Mouse (Mus musculus) ovary, postnatal 14 days (tissue): ENCODE data around the gene Tns3.

ENCODE experiments used
- DNase-seq: peaks from one replicate; pipeline ENCODE4 v3.0.0; 2022; ENCODE audit warnings: low spot score

Tns3 gene

GRCm38 (mm10) chr11:8523344-8524126 lies 140.8 kb downstream of the Tns3 start:
- peak; percentile 78 for DNase-seq

DNA sequence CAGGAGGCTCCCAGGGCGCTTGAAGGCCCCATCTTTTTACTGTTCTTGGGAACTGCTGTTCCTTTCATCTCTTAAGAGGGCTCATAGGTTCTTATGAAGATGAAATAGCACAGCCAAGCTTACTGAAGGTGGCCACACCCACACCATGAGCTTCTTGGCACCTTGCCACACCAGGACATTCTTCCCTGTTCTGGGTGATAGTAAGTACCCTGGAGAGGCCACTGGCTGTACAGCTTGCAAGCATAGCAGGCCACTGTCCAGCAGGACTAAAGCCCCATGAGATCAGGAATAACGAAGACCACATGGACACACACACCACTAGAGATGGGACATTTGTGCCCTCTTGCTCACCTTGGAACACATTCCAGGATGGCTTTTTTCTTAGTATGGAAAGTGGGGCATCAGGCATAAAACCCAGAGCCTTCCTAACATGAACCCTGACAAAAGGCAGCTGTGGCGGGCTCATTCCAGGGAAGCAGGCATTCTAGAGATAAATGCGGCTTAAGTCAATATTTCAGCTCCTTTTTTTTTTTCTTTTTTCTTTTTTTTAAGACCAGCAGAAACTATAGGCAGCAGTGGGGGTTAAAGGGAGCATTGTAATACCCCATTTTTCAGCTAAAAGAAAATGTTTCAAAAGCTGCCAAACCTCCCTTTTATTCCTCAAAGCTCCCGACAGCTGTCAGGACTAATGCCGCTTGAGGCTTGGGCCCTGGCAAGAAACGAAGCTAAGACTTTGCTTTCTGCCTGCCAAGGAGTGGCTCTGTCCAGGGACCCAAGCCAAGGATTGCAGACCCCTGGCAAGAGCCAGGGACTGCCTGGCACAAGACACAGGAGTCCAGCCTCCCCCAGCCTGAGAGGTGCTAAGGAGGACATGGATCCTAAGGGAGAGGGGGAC lies 150.7 kb downstream of the Tns3 start:
- DNase-seq: peak; percentile 42

- no peak for DNase-seq
Observed at GRCm38 (mm10) chr11:8510294-8510693, 154.0 kb downstream of the Tns3 start.

DNA sequence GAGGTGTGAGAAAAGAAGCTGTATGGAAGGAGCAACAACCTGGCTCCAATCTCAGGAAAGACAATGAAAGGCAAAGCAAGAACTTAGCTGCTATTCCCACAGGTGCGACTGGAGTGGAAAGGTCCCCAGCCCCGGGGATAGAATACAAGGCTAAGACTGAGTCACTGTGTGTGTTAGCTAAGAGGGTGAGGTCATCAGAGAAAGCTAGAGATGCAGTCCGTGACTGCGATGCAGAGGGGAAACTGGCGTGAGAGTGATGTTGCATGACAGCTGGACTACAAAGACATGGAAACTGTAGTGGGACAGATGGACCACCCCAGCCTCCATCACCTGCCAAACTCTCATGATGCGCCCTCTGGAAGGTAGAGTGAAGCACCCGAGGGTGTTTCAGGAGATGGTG lies 154.7 kb downstream of the Tns3 start:
- no peak for DNase-seq

DNA sequence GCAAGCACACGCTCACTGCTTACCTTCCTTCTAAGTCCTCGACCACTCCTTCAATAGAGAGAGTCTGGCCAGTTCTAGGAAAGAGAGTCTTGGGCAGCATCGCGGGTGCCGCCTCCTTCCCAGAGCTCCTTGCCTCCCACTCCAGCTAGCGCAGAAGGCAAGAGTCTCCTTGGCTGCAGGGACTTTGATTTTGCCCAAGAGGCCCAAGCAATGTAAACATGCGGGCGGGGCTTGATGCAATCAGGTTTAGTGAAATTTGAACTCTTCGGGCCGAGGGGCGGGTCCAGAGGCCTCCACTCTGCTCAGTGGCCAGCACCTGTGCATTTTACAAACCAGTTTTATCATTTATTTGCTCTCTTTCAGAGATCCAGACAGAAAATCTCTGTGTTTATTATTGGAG lies 160.6 kb downstream of the Tns3 start:
- peak; percentile 24 for DNase-seq

DNA sequence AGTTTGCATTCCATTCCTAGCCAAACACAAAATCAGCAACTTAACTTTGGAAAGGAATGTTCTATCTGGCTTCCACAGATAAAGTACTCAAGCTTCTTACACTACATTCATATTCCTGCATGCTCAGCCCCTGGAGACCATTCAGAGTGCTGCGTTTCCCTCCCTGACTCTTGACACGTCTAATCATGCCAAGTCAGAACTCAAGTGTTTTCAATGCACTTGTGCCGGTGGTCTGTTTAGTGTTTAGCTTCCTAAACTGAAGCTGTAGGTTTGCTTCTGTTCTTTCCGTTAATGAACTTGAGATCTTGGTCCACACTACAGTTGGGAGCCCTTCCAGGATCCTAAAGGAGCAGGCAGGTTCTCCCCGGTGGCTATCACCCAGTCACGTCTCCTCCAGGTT lies 163.5 kb downstream of the Tns3 start:
- no peak for DNase-seq

DNA sequence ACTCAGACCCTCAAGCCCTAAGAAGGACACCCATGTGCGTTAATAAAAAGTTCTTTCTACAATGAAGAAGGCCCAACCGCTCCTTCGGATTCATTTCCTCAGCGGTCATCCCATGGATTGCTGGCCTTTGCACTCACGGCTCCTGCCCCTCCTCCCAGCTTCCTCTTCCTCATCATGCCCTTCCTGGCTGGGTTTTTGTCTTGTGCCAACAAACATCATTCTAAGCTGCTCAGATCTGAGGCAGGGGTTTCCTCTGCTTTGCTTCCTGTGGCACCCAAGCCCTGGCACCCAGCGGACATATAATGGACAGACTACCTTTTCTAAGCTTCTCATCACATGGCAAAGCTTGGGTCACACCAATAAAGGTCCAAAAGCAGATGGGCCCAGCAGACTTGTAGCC lies 167.2 kb downstream of the Tns3 start:
- DNase-seq: no peak

DNA sequence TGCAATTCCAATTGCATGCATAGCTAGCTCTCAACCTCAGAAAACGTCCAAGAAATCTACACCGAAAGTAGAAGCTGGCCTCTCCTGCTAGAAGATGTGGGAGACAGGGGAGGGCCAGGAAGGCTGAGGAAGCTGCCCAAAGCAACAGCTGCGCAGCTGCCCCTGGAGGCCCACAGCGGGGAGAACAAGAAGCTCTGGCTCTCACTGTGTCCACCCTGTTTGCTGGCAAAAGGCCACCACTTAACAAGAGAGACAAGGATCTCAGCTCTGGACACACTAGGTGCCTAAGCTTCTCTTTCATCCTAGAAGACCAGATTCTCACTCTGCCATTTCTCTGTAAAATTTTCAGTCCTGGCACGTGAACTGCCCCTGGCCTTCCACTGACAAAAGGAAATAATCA lies 167.6 kb downstream of the Tns3 start:
- peak; percentile 46 for DNase-seq

- no peak for DNase-seq
Observed at GRCm38 (mm10) chr11:8495801-8496200, 168.5 kb downstream of the Tns3 start.

DNA sequence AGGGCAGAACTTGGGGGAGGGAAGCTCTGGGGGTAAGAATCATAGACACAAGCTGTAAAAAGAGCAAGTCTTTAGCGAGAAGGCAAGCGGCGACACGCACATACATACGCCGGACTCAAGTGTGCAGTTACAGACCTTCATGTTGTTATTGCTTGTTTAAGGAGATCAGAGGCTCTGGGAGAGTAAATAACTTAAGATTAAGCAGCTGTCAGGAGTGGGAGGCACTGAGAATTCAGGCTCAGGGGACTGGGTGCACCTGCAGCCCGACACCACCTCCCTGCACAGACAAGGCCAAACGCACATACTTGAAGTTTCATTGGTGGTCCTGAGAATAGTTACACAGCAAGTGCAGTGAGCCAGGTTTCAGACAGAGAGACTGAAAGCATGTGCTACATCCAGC lies 169.3 kb downstream of the Tns3 start:
- DNase-seq: no peak

DNA sequence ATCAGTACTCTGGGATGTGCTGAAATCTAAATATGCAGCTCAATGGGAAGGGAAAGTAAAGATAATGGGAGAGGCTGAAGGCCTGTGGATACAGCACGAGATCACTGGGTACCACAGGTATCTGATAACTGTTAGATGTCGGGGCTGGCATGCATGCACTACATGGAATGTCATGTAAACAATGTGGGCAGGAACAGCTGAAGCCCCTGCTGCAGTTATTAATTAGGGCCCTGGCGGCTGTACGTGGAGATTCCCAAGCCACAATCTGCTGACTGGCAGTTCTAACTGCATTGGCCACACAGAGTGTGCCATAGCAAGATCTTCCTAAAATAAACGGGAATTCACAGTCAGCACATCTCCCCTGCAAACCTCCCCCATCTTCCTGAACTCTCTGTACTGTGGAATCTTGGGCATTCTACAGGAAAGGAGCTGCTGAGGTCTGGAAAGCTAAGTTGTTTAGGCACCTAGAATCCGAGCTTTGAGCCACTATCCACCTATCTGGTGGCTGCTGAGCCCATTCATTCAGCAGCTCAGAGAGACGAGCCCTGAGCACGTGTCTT lies 170.3 kb downstream of the Tns3 start:
- DNase-seq: no peak

- DNase-seq: no peak
Observed at GRCm38 (mm10) chr11:8492332-8492731, 172.0 kb downstream of the Tns3 start.

- DNase-seq: no peak
Observed at GRCm38 (mm10) chr11:8488248-8488647, 176.1 kb downstream of the Tns3 start.

DNA sequence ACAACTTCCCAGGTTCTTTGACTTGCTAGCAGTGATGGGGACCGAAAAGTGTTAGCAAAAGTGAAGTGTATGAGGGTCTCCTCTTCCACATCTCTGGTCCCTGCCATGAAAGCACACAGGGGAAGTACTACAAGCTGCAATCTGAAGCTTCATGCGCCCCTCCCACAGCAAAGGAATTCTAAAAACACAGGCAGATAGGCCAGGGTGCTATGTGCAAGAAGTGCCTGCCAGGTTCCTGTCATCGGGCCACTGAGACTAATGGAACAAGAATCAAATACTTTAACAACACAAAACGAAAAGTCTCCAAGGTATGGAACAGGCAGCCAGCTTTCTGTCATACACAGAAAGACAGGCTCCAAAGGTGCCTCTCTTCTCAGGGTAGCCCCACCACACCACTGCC lies 177.8 kb downstream of the Tns3 start:
- no peak for DNase-seq

DNA sequence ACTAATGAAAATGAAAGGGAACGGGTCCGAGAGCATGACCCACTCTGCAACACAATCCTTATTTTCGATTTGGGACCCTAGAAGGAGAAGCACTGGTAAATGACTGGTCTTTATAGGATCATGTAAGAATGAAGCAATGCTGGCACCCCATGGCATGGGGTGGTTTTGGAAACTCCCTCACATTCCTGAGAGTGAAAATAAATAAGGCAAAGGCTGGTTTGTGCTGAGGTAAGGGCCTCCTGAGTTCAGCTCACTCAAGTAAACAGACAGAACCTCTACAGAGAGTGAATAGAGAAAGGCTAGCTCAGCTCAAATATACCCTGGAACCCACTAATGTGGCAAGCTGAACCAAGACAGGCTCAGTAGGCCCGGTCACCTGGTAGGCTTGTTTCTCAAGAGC lies 179.8 kb downstream of the Tns3 start:
- no peak for DNase-seq

- DNase-seq: no peak
Observed at GRCm38 (mm10) chr11:8482721-8483120, 181.6 kb downstream of the Tns3 start.

DNA sequence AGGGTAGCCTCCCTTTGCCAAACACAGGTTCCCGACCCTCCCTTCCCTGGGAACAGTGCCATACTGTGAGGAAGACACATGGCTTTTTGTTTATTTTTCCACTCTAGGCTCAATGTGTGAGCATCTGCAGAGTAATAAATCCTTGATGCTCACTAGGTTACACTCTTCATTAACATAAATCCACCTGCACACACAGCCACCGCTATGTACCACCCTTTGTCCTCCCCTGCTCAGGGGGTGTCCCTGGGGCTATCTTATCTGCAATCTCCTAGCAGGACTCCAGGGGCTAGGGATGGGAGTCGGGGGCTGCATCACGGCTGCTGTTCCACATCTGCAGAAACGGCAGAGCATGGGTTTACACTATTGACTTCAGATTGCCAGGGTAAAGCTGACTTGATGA lies 182.4 kb downstream of the Tns3 start:
- DNase-seq: no peak

DNA sequence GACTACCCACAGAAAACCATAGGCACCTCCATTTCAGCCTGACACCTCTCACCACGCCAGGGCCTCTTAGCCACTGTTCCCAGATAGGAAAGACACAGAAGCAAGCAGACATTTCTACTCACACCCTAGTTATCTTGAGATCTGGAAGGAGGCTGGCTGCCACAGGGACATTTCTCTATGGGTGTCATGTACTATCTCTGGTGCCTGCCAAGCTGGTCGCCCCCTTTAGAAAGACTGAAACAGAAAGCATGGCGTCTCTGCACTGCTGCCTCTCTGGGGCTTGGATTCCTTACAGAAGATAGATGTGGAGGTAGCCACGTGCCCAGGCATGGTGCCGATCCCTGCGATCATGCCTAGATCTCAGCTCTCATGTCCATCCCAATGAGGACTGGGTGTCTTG lies 182.8 kb downstream of the Tns3 start:
- no peak for DNase-seq

GRCm38 (mm10) chr11:8479858-8480257 lies 184.5 kb downstream of the Tns3 start:
- DNase-seq: no peak

DNA sequence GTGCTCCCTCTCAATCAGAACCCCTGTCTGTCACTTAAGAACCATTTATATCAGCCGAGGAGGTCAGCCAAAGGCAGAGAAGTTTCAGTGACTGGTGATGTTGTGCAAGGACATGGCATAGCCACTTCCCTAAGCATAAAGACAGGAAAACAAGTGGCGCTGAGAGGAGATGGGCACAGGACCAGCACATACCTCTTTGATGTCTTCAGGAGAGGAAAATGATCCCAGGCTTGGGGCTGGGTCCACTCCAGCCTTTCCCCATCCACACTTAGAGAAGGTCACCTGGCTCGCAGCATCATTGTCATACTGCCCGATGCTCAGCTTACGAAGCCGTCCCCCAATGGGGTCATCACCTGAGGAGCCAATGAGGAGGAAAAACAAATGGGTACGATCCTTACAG lies 185.0 kb downstream of the Tns3 start:
- DNase-seq: no peak

GRCm38 (mm10) chr11:8473616-8474015 lies 190.7 kb downstream of the Tns3 start:
- DNase-seq: no peak

- no peak for DNase-seq
Observed at GRCm38 (mm10) chr11:8472439-8472838, 191.9 kb downstream of the Tns3 start.

DNA sequence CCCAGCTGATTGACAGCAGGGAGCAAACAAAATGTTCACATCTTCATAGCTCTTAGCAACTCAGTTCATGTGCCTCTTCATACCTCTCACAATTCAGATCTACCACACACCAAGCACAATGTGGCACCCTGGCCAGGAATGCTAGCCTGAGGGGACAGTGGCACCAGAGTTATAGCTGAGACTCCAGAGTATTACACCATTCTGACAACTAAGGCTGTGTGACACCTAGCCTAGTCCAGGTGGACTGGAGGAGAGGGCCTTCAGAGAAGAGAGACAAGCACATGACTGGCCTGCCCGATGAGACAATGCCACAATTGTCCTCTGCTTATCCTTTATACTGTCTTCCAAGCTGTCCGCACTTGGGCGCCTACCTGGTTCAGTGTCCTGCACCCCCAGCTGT lies 192.8 kb downstream of the Tns3 start:
- no peak for DNase-seq
